Mouse (Mus musculus) kidney, adult 2 months (tissue): ENCODE data around the gene Galnt16. TPM values are rescaled to one million over a fixed set of nuclear protein-coding genes. Genes with fewer than 3 reads are reported as not detected.
A peak's percentile ranks its signal among the peaks of the same experiment; 100 is the strongest.

Source experiments
- DNase-seq: peaks from one replicate; pipeline ENCODE4 v3.0.0; 2021
- H3K27ac ChIP-seq: fragments of 200-500 bp; 2 replicates; pipeline ENCODE4 v1.5.1; 2012; ENCODE audit warnings: low read depth, low read length, control low read depth, inconsistent platforms; ENCODE audit not compliant: insufficient read depth
- H3K27me3 ChIP-seq: fragments of 200-500 bp; replicated peaks from 2 replicates; pipeline ENCODE4 v1.6.1; 2012; ENCODE audit warnings: mild to moderate bottlenecking, moderate library complexity, low read length, inconsistent platforms; ENCODE audit not compliant: control insufficient read depth, insufficient read depth
- H3K36me3 ChIP-seq: fragments of 200-500 bp; 2 replicates; pipeline ENCODE4 v1.6.1; 2012; ENCODE audit warnings: mild to moderate bottlenecking, moderate library complexity, low read length, inconsistent platforms; ENCODE audit not compliant: control insufficient read depth, insufficient read depth
- H3K4me1 ChIP-seq: fragments of 200-500 bp; 2 replicates; pipeline ENCODE4 v1.6.1; 2011; ENCODE audit warnings: low read length; ENCODE audit not compliant: control insufficient read depth, insufficient read depth
- H3K4me3 ChIP-seq: fragments of 200-500 bp; 2 replicates; pipeline ENCODE4 v1.5.1; 2011; ENCODE audit warnings: mild to moderate bottlenecking, low read depth, low read length, control low read depth; ENCODE audit not compliant: insufficient read depth
- CTCF ChIP-seq: fragments of 200-500 bp; conservative IDR thresholded peaks from 2 replicates; pipeline ENCODE4 v1.5.1; 2011; ENCODE audit warnings: low read depth, mild to moderate bottlenecking, control low read depth, low read length, moderate library complexity, mixed read lengths; ENCODE audit not compliant: insufficient read depth, insufficient read length
- POLR2A ChIP-seq: fragments of 200-500 bp; IDR thresholded peaks from one replicate; pipeline ENCODE4 v1.6.1; 2011; ENCODE audit warnings: low read depth, low read length, control low read depth
- WGBS: fragments of 180-500 bp; shearing (Covaris S2); methylation state at CpG from one replicate; pipeline ENCODE4 v1.1.7; 2018; 5-methylcytosine and 5-hydroxymethylcytosine counted together
- polyA plus RNA-seq: library from polyadenylated mRNA; depleted of rRNA; stranded (reverse); fragments of >200 nt; gene quantifications from 2 replicates; pipeline ENCODE4 v1.2.3, GENCODE M21; 2012

The Galnt16 gene
- polyA plus RNA-seq, 1 experiment = 0.81 TPM

DNA sequence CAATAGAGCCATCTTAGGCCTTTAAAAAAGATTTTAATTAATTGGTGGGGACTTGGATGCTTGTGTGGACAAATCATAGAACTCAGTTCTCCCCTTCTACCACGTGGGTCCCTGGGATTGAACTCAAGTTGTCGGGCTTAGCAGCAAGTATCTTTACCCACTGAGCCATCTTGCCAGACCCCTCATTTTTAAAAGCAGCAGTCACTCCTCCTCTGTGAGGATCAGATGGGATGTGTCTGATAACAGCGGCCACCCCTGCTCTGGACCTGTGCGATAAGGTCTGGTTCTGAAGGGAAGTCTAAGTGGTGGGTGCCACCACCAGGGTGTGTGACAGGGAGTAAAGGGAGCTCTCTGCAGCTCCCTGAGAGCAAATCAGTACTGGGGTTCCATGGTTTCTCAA is 77.5 kb downstream of the Galnt16 start:
- 96% methylated on average over 4 of the region's 4 CpGs for WGBS
- no peak overlapping the region for H3K4me3 ChIP-seq
- no peak overlapping the region for H3K27ac ChIP-seq
- no peak for DNase-seq
- no peaks in the 10 kb centered on the region for H3K4me1 ChIP-seq
- no peak for TF ChIP-seq POLR2A
- no peak for TF ChIP-seq CTCF
- no peaks in the 10 kb centered on the region for H3K36me3 ChIP-seq
- H3K27me3 ChIP-seq = no peaks in the 10 kb centered on the region

DNA sequence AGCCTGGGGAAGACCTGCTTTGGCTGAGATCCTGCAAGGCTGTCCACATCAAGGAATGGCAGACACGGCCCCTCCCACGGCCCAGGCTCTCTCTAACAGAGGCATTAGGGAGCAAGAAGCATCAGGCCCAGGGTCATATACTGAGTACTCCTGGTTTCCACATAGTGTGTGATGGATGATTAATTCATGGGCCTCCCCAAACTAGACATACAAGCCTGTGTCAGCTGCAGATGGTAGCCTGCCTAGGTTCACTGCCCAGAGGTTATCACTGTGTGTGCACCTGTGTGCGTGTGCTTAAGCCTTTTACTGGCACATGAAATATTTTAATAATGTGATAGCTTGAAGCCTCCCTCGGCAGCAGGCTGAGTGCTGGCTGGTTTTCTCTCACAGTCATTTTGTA is 77.9 kb downstream of the Galnt16 start:
- Histone ChIP-seq H3K36me3 (no peaks in the 10 kb centered on the region), H3K27ac (no peak overlapping the region), H3K4me1 (no peaks in the 10 kb centered on the region), H3K4me3 (no peak overlapping the region), H3K27me3 (no peaks in the 10 kb centered on the region)
- TF ChIP-seq POLR2A (no peak), CTCF (no peak)
- no peak for DNase-seq
- WGBS = 73% methylated on average over 4 of the region's 4 CpGs

DNA sequence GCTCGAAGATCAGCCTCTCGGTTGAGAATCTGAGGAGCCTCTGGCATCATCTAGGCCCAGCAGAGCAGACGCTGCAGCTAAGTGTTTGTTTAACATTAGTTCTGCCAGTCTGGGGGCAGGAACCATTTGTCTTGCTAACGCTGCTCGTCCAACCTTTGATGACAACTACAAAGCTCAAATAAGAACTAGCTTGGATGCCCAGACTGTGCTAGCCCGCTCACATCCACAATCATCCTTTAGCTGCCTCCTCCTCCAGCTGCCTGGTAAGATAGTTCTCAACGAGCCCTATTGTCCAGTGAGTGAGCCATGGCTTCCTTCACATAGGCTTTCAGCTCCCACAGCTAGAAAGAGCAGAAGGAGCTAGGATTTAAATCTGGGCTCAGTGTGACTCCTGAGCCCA is 80.2 kb downstream of the Galnt16 start:
- no peak overlapping the region for H3K27ac ChIP-seq
- no peak for DNase-seq
- TF ChIP-seq CTCF (no peak), POLR2A (no peak)
- H3K36me3 ChIP-seq = no peaks in the 10 kb centered on the region
- no peaks in the 10 kb centered on the region for H3K4me1 ChIP-seq
- H3K27me3 ChIP-seq = no peaks in the 10 kb centered on the region
- 73% methylated on average over 7 of the region's 7 CpGs for WGBS
- H3K4me3 ChIP-seq = no peak overlapping the region

DNA sequence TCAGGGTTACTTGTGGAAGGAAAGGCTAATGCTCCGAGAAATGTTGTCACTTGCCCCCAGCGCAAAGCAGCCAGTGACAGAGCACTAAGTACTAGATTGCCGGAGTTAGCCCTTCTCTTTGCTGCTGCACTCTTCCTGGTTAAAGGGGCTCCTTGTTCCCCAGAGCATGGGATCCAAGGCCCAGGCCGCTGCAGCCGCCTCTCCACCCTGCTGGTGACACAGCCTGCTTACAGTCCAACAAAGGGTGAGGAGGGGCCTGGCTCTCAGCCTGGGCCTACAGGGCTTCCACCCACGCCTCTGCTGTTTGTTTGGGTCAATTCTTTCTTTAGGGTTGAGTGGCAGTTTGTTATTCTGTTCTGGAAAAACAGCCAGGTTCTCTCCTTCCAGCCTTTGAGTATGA is 80.7 kb downstream of the Galnt16 start:
- TF ChIP-seq CTCF (no peak), POLR2A (no peak)
- DNase-seq = peak; percentile 12
- Histone ChIP-seq H3K4me1 (no peaks in the 10 kb centered on the region), H3K27ac (no peak overlapping the region), H3K36me3 (no peaks in the 10 kb centered on the region), H3K27me3 (no peaks in the 10 kb centered on the region), H3K4me3 (no peak overlapping the region)
- 63% methylated on average over 6 of the region's 6 CpGs for WGBS

DNA sequence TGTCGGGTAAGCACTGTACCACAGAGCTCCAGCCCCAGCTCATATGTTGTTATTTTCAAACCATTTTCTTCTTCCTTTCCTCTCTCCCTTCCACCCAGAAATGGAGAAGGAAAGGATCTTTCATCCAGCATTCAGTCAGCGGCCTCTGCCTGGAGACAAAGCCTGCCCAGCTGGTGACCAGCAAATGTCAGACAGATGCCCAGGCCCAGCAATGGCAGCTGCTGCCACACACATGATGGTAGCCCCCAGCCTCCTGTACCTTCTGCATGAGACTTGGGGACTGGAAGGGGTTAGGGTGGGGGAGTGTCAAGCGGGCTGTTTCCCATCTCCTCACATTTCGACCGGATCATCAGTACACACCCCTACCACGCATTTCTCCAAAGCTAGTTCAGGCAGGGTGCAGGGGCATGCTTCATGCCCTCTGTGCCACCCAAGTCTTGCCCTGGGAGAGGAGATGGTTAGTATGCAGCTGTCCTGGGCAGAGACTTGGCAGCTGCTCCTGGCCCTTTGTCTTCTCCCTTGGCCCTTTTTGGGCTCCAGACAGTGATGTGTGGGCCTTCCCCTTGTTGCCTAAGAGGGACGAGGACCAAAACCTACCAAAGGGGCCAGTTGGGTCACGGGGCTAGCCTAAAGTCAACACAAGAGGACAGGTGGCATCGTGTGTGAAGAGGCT is 83.7 kb downstream of the Galnt16 start:
- Histone ChIP-seq H3K27me3 (no peaks in the 10 kb centered on the region), H3K36me3 (no peaks in the 10 kb centered on the region), H3K4me1 (no peaks in the 10 kb centered on the region), H3K4me3 (no peak overlapping the region), H3K27ac (no peak overlapping the region)
- DNase-seq = no peak
- WGBS = 88% methylated on average over 9 of the region's 9 CpGs
- TF ChIP-seq CTCF (no peak), POLR2A (no peak)

DNA sequence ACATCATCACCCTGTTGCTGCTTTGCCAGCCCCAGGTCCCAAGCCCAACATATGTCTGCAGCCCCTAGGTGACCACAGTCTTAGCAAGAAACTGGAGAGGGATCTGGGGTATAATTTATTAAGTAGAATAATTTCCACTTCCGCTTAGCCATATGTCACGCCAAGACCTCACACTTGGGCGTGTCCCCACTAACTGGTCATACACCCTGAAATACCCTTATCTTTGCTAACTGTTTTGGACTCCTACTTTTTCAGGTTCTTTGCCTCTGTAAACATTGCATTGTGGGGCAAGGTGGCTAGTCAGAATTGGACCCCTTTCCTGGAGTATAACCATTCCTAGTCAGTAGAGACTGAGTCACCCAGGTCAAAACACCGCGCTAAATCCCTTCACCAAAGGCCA is 84.4 kb downstream of the Galnt16 start:
- 94% methylated on average over 5 of the region's 5 CpGs for WGBS
- no peak for DNase-seq
- TF ChIP-seq POLR2A (no peak), CTCF (no peak)
- no peaks in the 10 kb centered on the region for H3K36me3 ChIP-seq
- no peak overlapping the region for H3K27ac ChIP-seq
- no peak overlapping the region for H3K4me3 ChIP-seq
- no peaks in the 10 kb centered on the region for H3K27me3 ChIP-seq
- no peaks in the 10 kb centered on the region for H3K4me1 ChIP-seq

DNA sequence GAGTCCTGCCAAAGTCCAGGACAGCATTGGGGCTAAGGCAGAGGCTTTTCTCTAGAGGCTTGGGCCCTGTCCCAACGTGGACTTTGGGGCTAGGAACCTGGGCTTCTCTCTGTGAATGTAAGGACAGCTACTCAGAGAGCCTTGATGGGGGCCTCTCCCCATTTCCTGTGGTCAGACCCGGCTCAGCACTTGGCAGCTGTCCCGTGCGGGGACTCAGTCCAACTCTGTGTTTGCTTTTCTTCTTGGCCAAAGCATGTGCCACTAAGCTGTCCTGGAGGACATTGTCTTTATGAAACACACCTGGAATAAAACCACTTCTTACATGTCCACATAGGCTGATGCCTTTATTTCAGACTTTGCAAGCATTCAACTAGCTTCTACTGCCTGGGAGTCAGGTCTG is 85.5 kb downstream of the Galnt16 start:
- WGBS = 28% methylated on average over 4 of the region's 4 CpGs
- TF ChIP-seq CTCF (no peak), POLR2A (no peak)
- Histone ChIP-seq H3K4me1 (no peaks in the 10 kb centered on the region), H3K27ac (no peak overlapping the region), H3K27me3 (no peaks in the 10 kb centered on the region), H3K4me3 (no peak overlapping the region), H3K36me3 (no peaks in the 10 kb centered on the region)
- DNase-seq = peak; percentile 42

DNA sequence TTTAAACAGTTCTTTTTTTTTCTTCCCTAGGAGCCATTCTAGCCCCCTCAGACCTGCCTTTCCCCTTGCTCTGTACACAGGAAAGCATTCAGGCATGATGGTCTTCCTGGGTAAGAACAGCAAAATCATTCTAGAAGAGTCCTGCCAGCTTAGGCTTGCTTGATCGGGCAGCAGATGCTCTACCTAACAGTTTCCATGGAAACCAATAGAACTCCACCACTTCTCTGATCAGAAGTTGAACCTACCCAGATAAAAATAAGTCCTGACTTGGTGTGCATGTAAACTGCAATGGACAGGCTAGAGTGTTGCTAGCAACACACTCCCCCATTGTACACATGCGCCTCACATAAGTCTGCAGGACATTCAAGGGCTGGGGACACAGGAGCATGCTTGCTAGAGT is 86.1 kb downstream of the Galnt16 start:
- Histone ChIP-seq H3K4me3 (no peak overlapping the region), H3K27me3 (no peaks in the 10 kb centered on the region), H3K4me1 (no peaks in the 10 kb centered on the region), H3K36me3 (no peaks in the 10 kb centered on the region), H3K27ac (no peak overlapping the region)
- WGBS = 88% methylated on average over 2 of the region's 2 CpGs
- no peak for DNase-seq
- no peak for TF ChIP-seq CTCF
- TF ChIP-seq POLR2A = no peak
